Mouse (Mus musculus) gastrocnemius, adult 18-20 months (tissue): ENCODE results near the gene Chgb. TPM values are rescaled to one million over a fixed set of nuclear protein-coding genes. Genes with fewer than 3 reads are reported as not detected.

Source experiments
- DNase-seq: peaks from one replicate; pipeline ENCODE4 v3.0.0; 2021; ENCODE audit warnings: low spot score
- total RNA-seq, 2 experiments: library from RNA; stranded (reverse); gene quantifications; 2 replicates each; pipeline ENCODE4 v1.2.3; 2021

Chgb gene
- total RNA-seq, 2 experiments from 2014 or later: 0.09 to 0.14 TPM

GRCm38 (mm10) chr2:132841071-132841470, 60.0 kb downstream of the Chgb start:
- no peak for DNase-seq

Other genes starting within 250 kb of the Chgb start
- 100 to 1,000 TPM; 220 to 252 TPM for gene Gpcpd1, start 193.5 kb upstream of the Chgb start, total RNA-seq
- 1 to 10 TPM; 6.8 to 8.2 TPM for gene Shld1, start 94.3 kb upstream of the Chgb start, total RNA-seq
- gene Trmt6, start 34.8 kb downstream of the Chgb start, total RNA-seq: 1 to 10 TPM; 5.1 to 6.8 TPM
- gene Mcm8, start 34.9 kb downstream of the Chgb start, total RNA-seq: 1 to 10 TPM; 1.6 to 1.8 TPM
- 10 to 100 TPM; 13.4 to 15.8 TPM for gene Crls1, start 65.4 kb downstream of the Chgb start, total RNA-seq
- gene Lrrn4, start 99.6 kb downstream of the Chgb start, total RNA-seq: not detected
- not detected for gene Fermt1, start 164.6 kb downstream of the Chgb start, total RNA-seq